Mouse (Mus musculus) hindbrain, embryonic 16.5 days (tissue): ENCODE measurements at regions not wholly inside any gene's neighbourhood (a gene's known extent, or its start where the extent isn't known, plus 50 kb on each side); places are given as distances from the start of the nearest gene placed in this dataset.
A peak's percentile ranks its signal among the peaks of the same experiment; 100 is the strongest.
"Not testable (repeated sequence)": the region's sequence is repeated elsewhere in the genome, so short reads cannot be mapped to it uniquely, and the experiment has no call there.

Experiments
- ATAC-seq: fragments of 200-750 bp; cut with Nextera tagmentation; 2 replicates; pipeline ENCODE4 v1.8.0; 2017; ENCODE audit warnings: moderate TSS enrichment, moderate library complexity
- H3K27ac ChIP-seq: fragments of 300-500 bp; sonication (generic); 2 replicates; pipeline ENCODE4 v1.5.1; 2014; ENCODE audit warnings: low read depth, mild to moderate bottlenecking, control low read depth, low read length, moderate library complexity
- H3K27me3 ChIP-seq: fragments of 300-500 bp; sonication (generic); replicated peaks from 2 replicates; pipeline ENCODE4 v1.6.1; 2014; ENCODE audit warnings: low read length; ENCODE audit not compliant: control insufficient read depth, insufficient read depth
- H3K36me3 ChIP-seq: fragments of 300-500 bp; sonication (generic); 2 replicates; pipeline ENCODE4 v1.6.1; 2014; ENCODE audit warnings: mild to moderate bottlenecking, low read length, moderate library complexity, mixed read lengths; ENCODE audit not compliant: control insufficient read depth, insufficient read depth
- H3K4me1 ChIP-seq: fragments of 300-500 bp; sonication (generic); 2 replicates; pipeline ENCODE4 v1.6.1; 2014; ENCODE audit warnings: low read depth, low read length; ENCODE audit not compliant: control insufficient read depth, insufficient read depth
- H3K4me2 ChIP-seq: fragments of 300-500 bp; sonication (generic); 2 replicates; pipeline ENCODE4 v1.6.1; 2014; ENCODE audit warnings: mild to moderate bottlenecking, low read length, control low read depth, moderate library complexity
- H3K4me3 ChIP-seq: fragments of 300-500 bp; sonication (generic); 2 replicates; pipeline ENCODE4 v1.5.1; 2014; ENCODE audit warnings: mild to moderate bottlenecking, low read length, control low read depth, moderate library complexity
- H3K9ac ChIP-seq: fragments of 300-500 bp; sonication (generic); 2 replicates; pipeline ENCODE4 v1.6.1; 2014; ENCODE audit warnings: low read depth, mild to moderate bottlenecking, control low read depth, low read length, moderate library complexity
- H3K9me3 ChIP-seq: fragments of 300-500 bp; sonication (generic); 2 replicates; pipeline ENCODE4 v1.6.1; 2014; ENCODE audit warnings: mild to moderate bottlenecking, low read length, moderate library complexity; ENCODE audit not compliant: control insufficient read depth
- WGBS: fragments of 180-500 bp; shearing (Covaris S2); extraction: QIAGEN DNeasy Blood & Tissue Kit; methylation state at CpG from one replicate; pipeline ENCODE4 v1.1.7; 2014; 5-methylcytosine and 5-hydroxymethylcytosine counted together

DNA sequence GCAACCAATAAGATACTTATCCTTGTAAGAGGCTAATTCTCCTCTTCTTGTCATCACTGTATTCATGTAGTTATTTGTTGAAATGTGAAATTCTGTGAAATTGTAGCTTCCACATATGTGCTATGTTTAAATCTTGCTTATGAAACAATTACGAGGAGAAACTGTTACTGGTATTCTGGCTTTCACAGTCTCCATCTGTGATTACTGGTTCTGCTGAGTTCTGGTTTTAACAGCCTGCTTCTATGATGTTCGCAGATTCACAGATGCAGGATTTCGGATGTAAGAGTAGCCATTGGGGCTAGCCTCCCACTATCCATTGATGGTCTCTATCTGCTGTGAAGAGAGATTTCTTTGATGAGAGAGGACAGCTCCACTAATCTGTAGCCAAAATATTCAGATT is 1067.2 kb upstream of the Aga start:
- no peak overlapping the region for H3K9ac ChIP-seq

DNA sequence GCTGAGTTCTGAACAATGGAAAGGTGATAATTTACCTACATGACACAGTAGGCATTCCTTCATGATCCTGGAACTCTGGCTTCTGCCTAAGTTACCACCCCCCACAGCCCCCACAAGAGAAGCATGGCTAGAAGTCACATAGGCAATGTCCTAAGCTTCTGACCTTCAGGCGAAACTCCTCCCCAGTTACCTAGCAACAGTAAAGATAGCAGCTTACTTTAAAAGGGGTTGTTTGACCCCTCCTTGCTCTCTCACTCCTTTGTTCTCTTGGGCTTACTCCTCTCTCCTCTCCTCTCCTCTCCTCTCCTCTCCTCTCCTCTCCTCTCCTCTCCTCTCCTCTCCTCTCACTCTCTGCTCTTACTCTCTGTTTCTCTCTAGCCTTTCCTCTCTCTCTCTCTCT is 1059.8 kb upstream of the Aga start:
- not testable (repeated sequence) for H3K9me3 ChIP-seq, H3K4me1 ChIP-seq, H3K36me3 ChIP-seq, ATAC-seq, H3K9ac ChIP-seq, H3K27me3 ChIP-seq, H3K4me3 ChIP-seq, H3K27ac ChIP-seq, H3K4me2 ChIP-seq
- 68% methylated on average over 1 of the region's 1 CpGs for WGBS

More for the DNA sequence above, 1067.2 kb upstream of the Aga start:
- H3K27ac ChIP-seq: no peak overlapping the region
- no peak for ATAC-seq
- H3K9me3 ChIP-seq: no peaks in the 10 kb centered on the region
- no peak overlapping the region for H3K4me3 ChIP-seq
- no peaks in the 10 kb centered on the region for H3K27me3 ChIP-seq
- H3K4me1 ChIP-seq: no peaks in the 10 kb centered on the region
- H3K36me3 ChIP-seq: no peaks in the 10 kb centered on the region
- H3K4me2 ChIP-seq: no peak overlapping the region
- WGBS: 87% methylated on average over 3 of the region's 3 CpGs

DNA sequence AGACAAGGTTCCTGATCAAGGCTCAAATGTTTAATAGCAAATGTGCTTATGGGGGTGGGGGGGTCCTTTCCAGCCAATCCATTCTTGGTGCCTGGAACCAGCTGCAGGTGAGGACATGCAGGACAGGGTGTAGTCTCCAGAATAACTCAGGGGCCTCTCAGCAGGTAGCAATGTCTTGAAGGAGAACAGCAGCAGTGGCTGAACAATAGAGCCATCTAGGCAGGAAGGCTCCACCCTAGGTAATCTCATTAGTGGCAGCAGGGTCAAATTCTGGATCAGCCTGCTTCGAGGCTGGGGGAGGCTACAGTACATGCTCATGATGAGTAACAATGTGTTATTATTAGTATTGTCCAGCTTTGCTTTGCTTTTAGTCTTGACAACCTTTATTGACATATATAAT is 1055.9 kb upstream of the Aga start:
- Histone ChIP-seq H3K36me3 (no peaks in the 10 kb centered on the region), H3K4me1 (no peaks in the 10 kb centered on the region), H3K4me2 (no peak overlapping the region), H3K27ac (no peak overlapping the region), H3K4me3 (no peak overlapping the region), H3K9ac (no peak overlapping the region), H3K9me3 (no peaks in the 10 kb centered on the region), H3K27me3 (no peaks in the 10 kb centered on the region)
- ATAC-seq: no peak
- 68% methylated on average over 1 of the region's 1 CpGs for WGBS

GRCm38 (mm10) chr8:52456271-52456670 is 1055.3 kb upstream of the Aga start:
- Histone ChIP-seq H3K4me1 (no peaks in the 10 kb centered on the region), H3K9me3 (no peaks in the 10 kb centered on the region), H3K27me3 (no peaks in the 10 kb centered on the region), H3K36me3 (no peaks in the 10 kb centered on the region), H3K4me3 (no peak overlapping the region), H3K9ac (no peak overlapping the region), H3K4me2 (no peak overlapping the region), H3K27ac (no peak overlapping the region)
- 75% methylated on average over 3 of the region's 3 CpGs for WGBS
- no peak for ATAC-seq

- H3K36me3 ChIP-seq: no peaks in the 10 kb centered on the region
- H3K4me2 ChIP-seq: no peak overlapping the region
- no peaks in the 10 kb centered on the region for H3K27me3 ChIP-seq
- H3K4me1 ChIP-seq: no peaks in the 10 kb centered on the region
- H3K4me3 ChIP-seq: no peak overlapping the region
- H3K9me3 ChIP-seq: no peaks in the 10 kb centered on the region
- ATAC-seq: no peak
- WGBS: 87% methylated on average over 2 of the region's 2 CpGs
- no peak overlapping the region for H3K9ac ChIP-seq
- H3K27ac ChIP-seq: no peak overlapping the region
Observed at GRCm38 (mm10) chr8:52502396-52502795, 1009.1 kb upstream of the Aga start.

DNA sequence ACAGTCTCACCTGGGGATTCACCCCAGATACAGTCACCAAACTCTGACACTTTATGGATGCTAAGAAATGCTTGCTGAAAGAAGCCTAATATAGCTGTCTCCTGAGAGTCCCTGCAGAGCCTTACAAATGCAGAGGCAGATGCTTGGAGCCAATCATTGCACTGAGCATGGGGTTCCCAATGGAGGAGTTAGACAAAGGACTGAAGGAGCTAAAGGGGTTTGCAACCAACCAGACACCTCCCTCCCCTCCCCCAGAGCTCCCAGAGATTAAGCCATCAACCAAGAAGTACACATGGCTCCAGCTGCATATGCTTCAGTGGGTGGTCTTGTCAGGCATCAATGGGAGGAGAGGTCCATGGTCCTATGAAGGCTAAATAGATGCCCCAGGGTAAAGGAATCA is 999.7 kb upstream of the Aga start:
- no peak for ATAC-seq
- Histone ChIP-seq H3K9ac (no peak overlapping the region), H3K27me3 (no peaks in the 10 kb centered on the region), H3K4me2 (no peak overlapping the region), H3K27ac (no peak overlapping the region), H3K36me3 (no peaks in the 10 kb centered on the region), H3K4me1 (no peaks in the 10 kb centered on the region), H3K9me3 (no peaks in the 10 kb centered on the region), H3K4me3 (no peak overlapping the region)

DNA sequence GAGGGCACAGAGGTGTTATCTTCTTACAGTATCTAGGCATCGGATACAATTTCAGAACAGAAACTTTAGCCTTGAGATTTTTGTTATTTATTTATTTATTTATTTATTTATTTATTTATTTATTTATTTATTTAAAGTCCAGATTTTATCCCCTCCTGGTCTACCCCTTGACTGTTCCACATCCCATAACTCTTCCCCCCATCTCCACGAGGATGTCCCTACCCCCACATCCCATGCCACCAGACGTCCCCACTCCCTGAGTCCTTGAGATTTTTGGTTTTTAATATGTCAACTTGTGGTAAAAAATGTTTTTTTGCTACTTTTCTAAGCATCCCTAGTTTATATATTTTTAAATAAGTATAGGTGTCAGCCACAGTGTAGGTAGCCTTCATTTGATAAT is 968.2 kb upstream of the Aga start:
- no peak overlapping the region for H3K27ac ChIP-seq
- H3K4me1 ChIP-seq: no peaks in the 10 kb centered on the region
- no peak overlapping the region for H3K4me2 ChIP-seq
- ATAC-seq: no peak
- no peaks in the 10 kb centered on the region for H3K9me3 ChIP-seq
- no peak overlapping the region for H3K4me3 ChIP-seq
- no peaks in the 10 kb centered on the region for H3K36me3 ChIP-seq
- H3K9ac ChIP-seq: no peak overlapping the region
- no peaks in the 10 kb centered on the region for H3K27me3 ChIP-seq
- WGBS: 90% methylated on average over 3 of the region's 3 CpGs

GRCm38 (mm10) chr8:52571166-52571832 is 940.2 kb upstream of the Aga start:
- no peak overlapping the region for H3K9ac ChIP-seq
- H3K27ac ChIP-seq: no peak overlapping the region
- ATAC-seq: peak; percentile 75
- H3K36me3 ChIP-seq: no peaks in the 10 kb centered on the region
- H3K9me3 ChIP-seq: no peaks in the 10 kb centered on the region
- H3K4me2 ChIP-seq: no peak overlapping the region
- no peaks in the 10 kb centered on the region for H3K4me1 ChIP-seq
- no peak overlapping the region for H3K4me3 ChIP-seq
- 75% methylated on average over 6 of the region's 6 CpGs for WGBS
- no peaks in the 10 kb centered on the region for H3K27me3 ChIP-seq
